Mouse (Mus musculus) urinary bladder, adult 18-20 months (tissue): ENCODE results near the gene Qpct.

ENCODE experiments used
- DNase-seq, 2 experiments: peaks; one replicate each; pipeline ENCODE4 v3.0.0; 2022; ENCODE audit warnings: low spot score in 2 of 2, mixed read lengths in 2 of 2

The Qpct gene

GRCm38 (mm10) chr17:79051606-79052005, at the start of gene Qpct:
Gene Qpct, plus strand, starts transcription at chr17:79051906.
- DNase-seq = no peak

GRCm38 (mm10) chr17:79013625-79014024, 38.1 kb upstream of the Qpct start:
- no peak for DNase-seq

DNA sequence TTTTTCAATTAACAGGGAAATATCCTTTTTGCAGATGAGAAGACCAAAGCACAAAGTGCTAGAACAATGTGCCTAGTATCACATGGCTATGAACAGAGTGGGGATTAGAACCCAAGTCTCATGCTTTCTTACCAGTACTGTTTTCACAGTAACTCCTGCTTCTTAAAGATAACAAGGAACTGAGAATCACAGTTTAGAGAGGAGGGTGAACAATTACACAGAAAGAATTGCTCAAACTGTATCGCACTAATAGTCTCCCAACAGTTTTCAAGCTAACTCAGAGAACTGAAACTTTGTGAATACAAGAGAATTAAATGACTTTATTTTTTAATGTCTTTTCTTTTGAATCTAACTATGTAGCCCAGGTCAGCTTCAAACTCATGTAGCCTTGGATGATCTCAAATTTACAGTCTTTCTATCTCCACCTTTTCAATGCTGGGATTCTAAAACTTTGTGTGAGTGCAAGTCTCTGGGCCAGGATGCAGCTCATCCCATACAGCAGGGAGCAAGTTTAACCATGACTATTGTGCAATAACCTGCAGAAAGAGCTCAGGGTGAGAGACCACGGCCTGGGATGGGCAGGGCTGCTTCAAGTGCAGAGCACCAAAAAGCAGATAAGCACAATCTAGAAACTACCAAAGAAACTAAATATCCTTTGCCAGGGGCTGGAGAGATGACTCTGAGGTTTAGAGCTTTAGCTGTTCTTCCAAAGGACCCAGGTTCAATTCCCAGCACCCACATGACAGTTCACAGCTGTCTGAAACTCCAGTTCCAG, 36.6 kb upstream of the Qpct start:
- DNase-seq = no peak

DNA sequence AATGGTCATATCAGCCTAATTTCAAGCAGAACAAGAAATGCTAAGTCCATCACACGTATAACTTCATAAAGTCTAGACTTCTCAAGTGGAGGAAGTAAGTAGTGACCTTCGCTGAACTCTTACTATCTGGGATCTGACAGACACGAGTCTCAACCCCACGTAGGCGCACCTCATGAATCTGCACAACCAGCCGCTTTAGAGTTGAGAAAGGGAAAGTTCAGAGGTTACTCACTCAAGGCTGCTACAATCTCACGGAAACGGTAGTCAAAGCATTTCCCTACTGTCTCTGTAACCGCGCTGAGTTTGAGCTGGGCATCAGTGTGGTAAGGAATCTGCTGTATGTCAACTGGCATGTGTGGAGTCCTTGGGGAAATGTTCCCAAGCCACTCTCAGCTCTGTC, 35.9 kb upstream of the Qpct start:
- DNase-seq = no peak

DNA sequence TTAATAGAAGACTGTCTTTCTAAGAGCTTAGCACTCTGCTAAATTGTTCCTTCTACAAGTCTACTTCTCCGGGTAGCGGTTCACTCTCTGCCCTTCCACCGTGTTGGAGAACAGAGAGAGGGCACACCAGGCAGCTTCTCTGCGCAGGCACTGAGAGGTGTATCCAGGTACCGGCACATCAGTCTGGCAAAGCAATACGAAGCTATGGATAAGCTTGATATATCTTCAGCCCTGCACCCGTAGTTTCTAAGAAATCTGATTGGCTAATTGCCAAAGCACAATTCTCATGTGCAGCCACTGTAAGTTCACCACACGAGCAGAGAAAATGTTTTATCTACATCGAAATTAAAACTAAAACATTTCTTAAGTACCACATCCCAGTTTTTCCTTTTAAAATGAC, 33.3 kb upstream of the Qpct start:
- DNase-seq = peak in 1 of 2 experiments; percentile 11

DNA sequence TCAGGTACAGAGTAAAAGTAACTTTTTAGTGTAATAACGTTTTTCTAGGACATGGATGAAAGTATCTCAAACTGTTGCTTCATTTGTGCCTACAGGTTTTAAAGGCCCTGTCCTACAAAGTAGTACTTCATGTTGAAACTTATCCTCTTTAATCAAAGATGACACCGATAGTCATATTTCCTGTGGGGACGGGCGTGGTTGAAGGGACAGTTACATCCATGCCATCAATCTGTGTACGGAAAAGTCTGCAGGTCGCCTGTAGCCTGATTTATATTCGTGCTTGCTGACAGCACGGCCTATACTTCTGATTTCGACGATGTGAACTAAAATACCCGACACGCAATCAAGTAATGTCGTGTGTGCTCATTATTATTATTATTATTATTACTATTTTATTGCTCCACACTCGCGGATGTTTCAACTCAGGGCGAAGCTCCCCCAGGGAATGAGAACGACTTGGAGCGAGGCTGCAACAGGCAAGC, 31.9 kb upstream of the Qpct start:
- no peak for DNase-seq

- peak; percentile 34 to 67 for DNase-seq
Measured at GRCm38 (mm10) chr17:79020208-79020983, 31.3 kb upstream of the Qpct start, which contains the start of gene Prkd3. Gene Prkd3, minus strand, starts transcription at chr17:79020816.

- DNase-seq = peak in 1 of 2 experiments; percentile 47
Measured at GRCm38 (mm10) chr17:79020984-79021335, 30.7 kb upstream of the Qpct start.

DNA sequence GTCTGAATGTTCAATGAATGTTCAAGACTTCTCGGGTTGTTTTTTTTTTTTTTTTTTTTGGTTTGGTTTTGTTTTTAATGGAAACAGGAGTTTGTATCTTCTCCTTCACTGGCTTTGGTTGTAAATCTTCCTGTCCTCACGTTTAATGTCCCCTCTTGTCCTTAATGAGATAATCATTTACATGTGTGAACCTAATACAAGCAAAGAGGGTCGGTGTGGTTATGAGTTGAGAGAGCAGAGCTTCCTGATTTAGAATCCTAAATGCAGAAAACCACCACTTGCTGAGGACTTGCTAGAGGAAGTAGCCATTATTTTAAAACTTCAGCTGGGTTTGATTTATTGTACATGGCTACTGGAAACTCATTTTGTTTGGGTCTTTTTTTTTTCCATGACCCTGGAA, 29.0 kb upstream of the Qpct start:
- DNase-seq = no peak

GRCm38 (mm10) chr17:79024544-79024943, 27.2 kb upstream of the Qpct start:
- DNase-seq = no peak

GRCm38 (mm10) chr17:79029226-79029625, 22.5 kb upstream of the Qpct start:
- no peak for DNase-seq

- DNase-seq = no peak
Measured at GRCm38 (mm10) chr17:79031569-79031968, 20.1 kb upstream of the Qpct start.

DNA sequence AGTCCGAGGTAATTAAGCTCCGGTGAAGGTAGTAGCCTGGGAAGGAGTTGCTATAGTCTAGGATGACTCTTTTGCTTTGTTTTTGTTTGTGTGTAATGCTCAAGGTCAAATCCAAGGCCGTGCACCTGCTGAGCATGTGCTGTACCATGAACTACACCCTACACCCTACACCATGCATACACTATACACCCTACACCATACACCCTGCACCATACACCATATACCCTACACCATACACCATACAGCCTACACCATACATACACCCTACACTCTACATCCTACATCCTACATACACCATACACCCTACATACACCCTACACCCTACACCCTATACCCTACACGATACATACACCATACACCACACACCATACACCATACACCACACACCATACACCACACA, 18.9 kb upstream of the Qpct start:
- DNase-seq = no peak

DNA sequence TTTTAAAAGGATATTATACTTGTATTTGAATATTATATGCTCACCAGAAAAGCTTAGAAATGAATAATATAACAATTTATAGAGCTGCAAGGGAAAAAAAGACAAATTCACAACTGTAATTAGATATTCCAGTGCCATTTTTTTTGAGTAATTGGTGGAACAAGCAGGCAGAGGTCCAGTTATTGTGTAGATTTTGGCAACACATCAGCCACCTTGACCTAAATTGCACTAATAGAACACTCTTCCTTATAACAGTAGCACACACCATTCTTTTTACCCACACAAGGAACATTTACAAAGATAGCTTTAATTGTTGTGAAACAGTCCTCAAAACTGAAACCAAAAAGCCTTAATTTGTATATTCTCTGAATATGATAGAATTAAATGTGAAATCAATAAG, 12.0 kb upstream of the Qpct start:
- DNase-seq = no peak

- DNase-seq = no peak
Measured at GRCm38 (mm10) chr17:79043705-79044104, 8.0 kb upstream of the Qpct start.

DNA sequence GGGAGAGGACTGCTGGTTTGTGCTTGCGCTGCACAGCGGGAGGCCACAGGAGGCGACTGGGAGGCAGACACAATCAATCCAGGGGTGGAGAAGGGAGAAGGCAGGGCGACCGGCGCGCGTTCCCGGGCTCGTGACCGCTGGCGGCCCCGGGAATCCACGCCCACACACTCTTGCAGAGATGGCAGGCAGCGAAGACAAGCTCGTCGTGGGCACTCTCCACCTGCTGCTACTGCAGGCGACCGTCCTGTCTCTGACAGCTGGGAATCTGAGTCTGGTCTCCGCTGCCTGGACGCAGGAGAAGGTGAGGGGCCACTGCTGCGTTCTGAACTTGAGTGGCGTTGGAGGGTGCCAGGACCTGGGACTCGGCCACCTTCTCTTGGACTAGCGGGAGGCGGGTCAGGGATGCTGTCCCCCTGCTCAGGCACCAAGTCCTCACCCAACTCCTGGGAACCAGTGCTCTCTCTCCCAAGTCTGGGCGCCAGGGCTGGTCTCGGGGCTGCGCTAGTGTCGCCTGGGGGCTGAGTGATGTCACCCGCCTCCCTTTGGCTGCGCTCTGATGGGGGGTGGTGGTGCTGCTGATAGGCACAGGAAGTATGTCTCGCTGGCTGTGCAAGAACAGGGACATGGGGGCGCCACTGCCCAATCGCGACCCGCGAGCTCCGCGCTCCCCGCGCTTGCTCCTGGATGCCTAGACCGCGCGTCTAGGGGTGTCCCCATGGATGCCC, 544 bp downstream of the Qpct start:
- DNase-seq = peak; percentile 34 to 35

- no peak for DNase-seq
Measured at GRCm38 (mm10) chr17:79058271-79058670, 6.6 kb downstream of the Qpct start.

DNA sequence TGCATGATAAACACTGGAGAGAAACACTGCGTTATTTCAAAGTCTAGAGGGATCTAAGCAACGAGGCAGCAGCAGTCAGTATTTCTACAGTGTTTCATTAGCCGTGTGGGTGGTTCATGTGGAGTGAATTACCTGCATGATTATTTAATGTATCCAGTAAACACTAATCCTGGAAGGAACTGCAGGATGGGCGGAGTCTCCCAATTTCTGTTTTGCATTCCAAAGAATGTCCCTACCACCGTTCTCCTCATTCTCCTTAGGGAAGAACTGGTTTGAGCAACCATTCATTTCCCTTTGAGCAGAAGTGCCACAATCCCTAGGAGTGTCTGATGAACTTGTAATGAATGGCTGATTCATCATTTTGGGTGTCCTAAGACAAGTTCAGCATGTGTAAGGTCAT, 8.5 kb downstream of the Qpct start:
- no peak for DNase-seq

- no peak for DNase-seq
Measured at GRCm38 (mm10) chr17:79064250-79064649, 12.5 kb downstream of the Qpct start.

DNA sequence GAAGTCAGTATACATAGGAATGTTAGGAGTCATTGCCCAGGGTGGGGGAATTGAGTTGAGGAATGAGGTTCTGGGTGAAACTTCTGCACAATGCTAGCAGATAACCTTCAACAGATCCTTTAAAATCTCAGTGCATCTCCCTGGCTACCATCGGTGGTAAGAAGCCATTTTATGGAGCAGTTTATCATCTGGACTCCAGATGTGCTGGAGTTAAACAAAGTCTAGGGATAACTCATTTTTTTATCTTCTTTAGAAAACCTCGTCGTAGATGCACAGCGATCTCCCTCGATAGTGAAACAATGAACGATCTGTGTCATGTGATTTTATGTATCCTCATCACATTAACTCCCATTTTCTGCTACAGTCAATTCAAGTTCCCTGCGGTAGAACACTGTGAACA, 16.9 kb downstream of the Qpct start:
- no peak for DNase-seq

- DNase-seq = peak in 1 of 2 experiments; percentile 6
Measured at GRCm38 (mm10) chr17:79069019-79069418, 17.3 kb downstream of the Qpct start.

DNA sequence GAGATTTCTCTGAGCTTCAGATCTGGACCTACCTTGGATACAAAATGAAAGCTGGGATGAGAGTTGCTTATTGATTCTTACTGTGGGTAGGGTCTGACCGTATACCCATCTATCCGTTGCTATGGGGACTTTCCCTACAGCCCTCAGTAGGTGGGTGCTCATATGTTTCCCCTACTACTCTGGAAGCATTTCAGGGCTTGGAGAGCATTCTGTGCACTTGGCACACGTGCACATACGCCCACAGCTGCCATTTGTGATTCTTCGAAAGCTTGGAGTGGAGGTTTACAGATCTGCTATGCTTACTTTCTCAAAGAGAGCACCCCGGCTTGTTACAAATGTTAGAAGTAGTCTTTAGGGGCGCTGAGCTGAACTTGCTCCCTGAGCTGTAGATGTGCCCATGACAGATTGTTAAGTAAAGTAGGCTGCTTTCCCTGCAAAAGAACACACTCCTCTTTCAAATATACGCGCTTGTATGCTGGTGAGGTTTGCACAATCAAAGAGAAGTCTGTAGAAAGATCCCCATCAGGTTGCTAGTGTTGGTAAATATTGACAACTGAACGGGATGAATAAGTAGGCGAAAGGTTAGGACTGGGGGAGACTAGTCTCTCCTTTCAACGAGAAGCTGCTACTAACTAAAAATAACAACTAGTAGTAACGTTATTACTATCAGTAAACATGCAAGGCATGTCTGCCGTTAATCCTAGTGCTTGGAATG, 18.2 kb downstream of the Qpct start:
- no peak for DNase-seq
